Mouse (Mus musculus) erythroblast, embryonic 14.5 days (primary cell): ENCODE data around the gene Mettl22.

Experiments used
- GATA1 ChIP-seq: IDR thresholded peaks from 2 replicates; pipeline ENCODE4 v1.6.1; 2012; ENCODE audit warnings: low read length, inconsistent platforms, mixed read lengths
- TAL1 ChIP-seq: IDR thresholded peaks from 3 replicates; pipeline ENCODE4 v1.6.1; 2012; ENCODE audit warnings: low read length, inconsistent platforms, mixed read lengths

DNA sequence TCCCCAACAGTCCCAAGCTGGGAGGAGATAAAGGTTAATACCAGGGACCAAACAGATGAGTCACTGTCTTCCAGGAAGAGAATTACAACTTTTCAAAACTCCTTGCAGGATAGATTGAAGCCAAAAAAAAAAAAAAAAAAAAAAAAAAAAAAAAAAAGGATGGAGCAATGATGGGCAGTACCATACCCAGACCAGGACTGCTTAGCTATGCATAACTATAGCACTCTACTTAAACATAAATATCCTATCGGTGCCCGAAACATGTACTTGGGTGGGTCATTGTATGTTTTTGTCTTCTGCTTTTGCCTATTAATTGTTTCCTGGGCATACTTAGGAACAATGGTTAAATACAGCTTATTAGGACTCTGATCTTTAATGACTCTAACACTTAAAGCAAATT, 456 bp upstream of the Mettl22 start:
- TF ChIP-seq GATA1 (no peak), TAL1 (no peak)
